Mouse (Mus musculus) bone marrow, adult 2 months (tissue): ENCODE measurements around the gene Ccnc.

Experiments
- CTCF ChIP-seq: fragments of 200-500 bp; IDR thresholded peaks from 2 replicates; pipeline ENCODE4 v1.5.1; 2011; ENCODE audit warnings: low read length, control low read depth; ENCODE audit not compliant: control insufficient read depth, insufficient read depth
- POLR2A ChIP-seq: fragments of 200-500 bp; IDR thresholded peaks from 2 replicates; pipeline ENCODE4 v1.6.1; 2011; ENCODE audit warnings: low read depth, mild to moderate bottlenecking, control low read depth, low read length, borderline replicate concordance; ENCODE audit not compliant: control insufficient read depth

DNA sequence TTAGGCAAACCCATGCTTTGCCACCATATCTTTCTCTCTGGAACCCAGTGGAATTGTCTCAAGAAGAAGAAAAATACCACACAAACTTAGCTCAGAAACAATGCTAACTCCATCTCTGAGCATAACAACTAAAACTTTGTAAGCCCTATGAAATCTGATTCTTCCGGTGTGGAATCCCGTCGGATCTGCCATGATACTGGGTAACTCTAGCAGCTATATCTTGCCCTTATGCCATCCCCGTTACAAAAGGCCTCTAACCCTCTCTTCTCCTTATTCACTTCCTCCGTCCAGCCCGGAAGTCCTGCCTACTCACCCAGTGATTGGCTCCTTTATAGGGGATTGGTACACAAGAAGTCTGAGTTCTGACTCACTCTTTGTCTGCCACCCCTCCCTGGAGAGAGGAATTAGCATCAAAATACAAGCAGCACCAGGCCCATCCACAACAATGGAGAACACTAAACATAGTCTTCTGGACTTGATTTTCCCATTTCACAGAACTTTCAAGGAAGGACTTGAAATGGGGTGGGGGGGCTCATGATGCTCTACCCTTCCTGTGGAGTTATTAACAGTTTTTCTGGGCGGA, 4.7 kb upstream of the Ccnc start:
- TF ChIP-seq CTCF (no peak), POLR2A (no peak)
